7 mouse cellular contexts compared by ENCODE assay signal in genomic region chr5:30908426-30909299, GRCm38 (mm10). TPM values are rescaled to one million over a fixed set of nuclear protein-coding genes. Genes with fewer than 3 reads are reported as not detected.
DNase-seq lines count a peak whose midpoint lies in the region; ATAC-seq and TF ChIP-seq lines count a peak whose summit lies in the region.

No protein-coding gene starts in this region.

- H3K4me1 ChIP-seq in ES-Bruce4 (ENCODE audit: control insufficient read depth, insufficient read depth, low read length) = no peaks in the 10 kb centered on the region
- peaks cover 30% of the 10 kb centered on the region for H3K4me1 ChIP-seq in forebrain, embryonic 16.5 days (replicated peaks; ENCODE audit: control insufficient read depth, insufficient read depth, low read length)
- peaks cover 63% of the 10 kb centered on the region for H3K4me1 ChIP-seq in intestine, embryonic 16.5 days (ENCODE audit: control insufficient read depth, insufficient read depth, low read length)
- H3K4me1 ChIP-seq in midbrain, embryonic 10.5 days = peaks cover 50% of the 10 kb centered on the region

- WGBS in forebrain, embryonic 16.5 days = 55% methylated on average over 13 of the region's 13 CpGs
- WGBS in intestine, embryonic 16.5 days = 28% methylated on average over 13 of the region's 13 CpGs
- 56% methylated on average over 13 of the region's 13 CpGs for WGBS in midbrain, embryonic 10.5 days

- H3K27ac ChIP-seq in ES-Bruce4 (ENCODE audit: insufficient read depth, low read length) = no peak overlapping the region
- H3K27ac ChIP-seq in forebrain, embryonic 16.5 days (ENCODE audit: low read length) = no peak overlapping the region
- H3K27ac ChIP-seq in intestine, embryonic 16.5 days (ENCODE audit: low read length) = peak overlapping the region; percentile 96
- peak overlapping the region; percentile 92 for H3K27ac ChIP-seq in midbrain, embryonic 10.5 days (replicated peaks)

- no peak for TF ChIP-seq CTCF in ES-Bruce4 (IDR thresholded peaks at IDR 0.05; ENCODE audit: low read depth, low read length)

- ATAC-seq in forebrain, embryonic 16.5 days = no peak
- peak; percentile 49 for ATAC-seq in intestine, embryonic 16.5 days

- peak overlapping the region; percentile 97 for H3K4me2 ChIP-seq in forebrain, embryonic 16.5 days (ENCODE audit: low read length)
- H3K4me2 ChIP-seq in intestine, embryonic 16.5 days (ENCODE audit: low read depth, low read length) = peak overlapping the region; percentile 81

- peak overlapping the region; percentile 70 for H3K4me3 ChIP-seq in ES-Bruce4 (ENCODE audit: low read depth, low read length)
- peak overlapping the region; percentile 88; the same call in 1 of the 2 replicates for H3K4me3 ChIP-seq in forebrain, embryonic 16.5 days (replicated peaks; ENCODE audit: low read length)
- H3K4me3 ChIP-seq in intestine, embryonic 16.5 days (ENCODE audit: low read length) = peak overlapping the region; percentile 68
- peak overlapping the region; percentile 70 for H3K4me3 ChIP-seq in midbrain, embryonic 10.5 days

- no peaks in the 10 kb centered on the region for H3K9me3 ChIP-seq in ES-Bruce4 (replicated peaks; ENCODE audit: control insufficient read depth, insufficient read depth, low read length, poor library complexity, severe bottlenecking)
- no peaks in the 10 kb centered on the region for H3K9me3 ChIP-seq in forebrain, embryonic 16.5 days (ENCODE audit: control insufficient read depth, low read length)
- no peaks in the 10 kb centered on the region for H3K9me3 ChIP-seq in intestine, embryonic 16.5 days (ENCODE audit: control insufficient read depth, low read length)
- no peaks in the 10 kb centered on the region for H3K9me3 ChIP-seq in midbrain, embryonic 10.5 days (replicated peaks)

- H3K36me3 ChIP-seq in ES-Bruce4 (ENCODE audit: control insufficient read depth, insufficient read depth, low read length, poor library complexity, severe bottlenecking) = peaks cover 12% of the 10 kb centered on the region
- H3K36me3 ChIP-seq in forebrain, embryonic 16.5 days (ENCODE audit: control insufficient read depth, insufficient read depth) = peaks cover 6% of the 10 kb centered on the region
- H3K36me3 ChIP-seq in intestine, embryonic 16.5 days (ENCODE audit: control insufficient read depth, insufficient read depth, low read length) = peaks cover 8% of the 10 kb centered on the region; the same call in 1 of the 2 replicates
- peaks cover 26% of the 10 kb centered on the region for H3K36me3 ChIP-seq in midbrain, embryonic 10.5 days

- peak overlapping the region; percentile 23 for H3K9ac ChIP-seq in ES-Bruce4 (ENCODE audit: low read depth, poor library complexity, severe bottlenecking)
- H3K9ac ChIP-seq in forebrain, embryonic 16.5 days (replicated peaks; ENCODE audit: low read depth, low read length) = peak overlapping the region; percentile 80
- H3K9ac ChIP-seq in intestine, embryonic 16.5 days (ENCODE audit: low read depth, low read length) = peak overlapping the region; percentile 71

- DNase-seq in 3134 (ENCODE audit: extremely low read depth, insufficient read length, low spot score) = peak; percentile 56
- no peak for DNase-seq in midbrain, embryonic 10.5 days (ENCODE audit: low spot score)
- DNase-seq in layer of hippocampus, postnatal 36 days = no peak
- DNase-seq in gastrocnemius, postnatal 25 days = no peak

- H3K27me3 ChIP-seq in ES-Bruce4 (ENCODE audit: control insufficient read depth, insufficient read depth, low read length, poor library complexity, severe bottlenecking) = no peaks in the 10 kb centered on the region
- no peaks in the 10 kb centered on the region for H3K27me3 ChIP-seq in forebrain, embryonic 16.5 days (replicated peaks; ENCODE audit: control insufficient read depth, insufficient read depth, low read length)
- no peaks in the 10 kb centered on the region for H3K27me3 ChIP-seq in intestine, embryonic 16.5 days (replicated peaks; ENCODE audit: control insufficient read depth, insufficient read depth, low read length)
- H3K27me3 ChIP-seq in midbrain, embryonic 10.5 days (ENCODE audit: low read depth, poor library complexity, severe bottlenecking) = peaks cover 12% of the 10 kb centered on the region

- TF ChIP-seq EP300 in ES-Bruce4 (IDR thresholded peaks at IDR 0.05; ENCODE audit: insufficient read depth, low read depth, low read length) = no peak

- no peak for TF ChIP-seq POLR2A in ES-Bruce4 (IDR thresholded peaks at IDR 0.05; ENCODE audit: insufficient read depth, low read length)

RNA-seq across cellular contexts. Expression of gene Ost4, which starts 1.1 kb away (rescaled TPM):
- 193 and 216 TPM in 2 replicates for polyA plus RNA-seq in ES-Bruce4 (2011; ENCODE audit: insufficient read depth, insufficient read length, low read depth, missing spikeins)
- polyA plus RNA-seq in forebrain, embryonic 16.5 days (2015; fragmentation: Nextera tagmentation; extraction: Ambion mirVana) = 216 and 217 TPM in 2 replicates
- 459 and 477 TPM in 2 replicates for polyA plus RNA-seq in intestine, embryonic 16.5 days (2015; fragmentation: Nextera tagmentation; extraction: Ambion mirVana)
- 380 and 415 TPM in 2 replicates for polyA plus RNA-seq in midbrain, embryonic 10.5 days (2016; fragmentation: Nextera tagmentation; extraction: Ambion mirVana)
- total RNA-seq in layer of hippocampus, postnatal 36 days (2021) = 10 to 100 TPM; 97.4 to 99.4 TPM
- 100 to 1,000 TPM; 103 to 117 TPM for total RNA-seq in gastrocnemius, postnatal 25 days (2021)

RNA-seq across cellular contexts. Expression of gene Emilin1, which starts 4.5 kb away (rescaled TPM):
- 2.5 and 3.2 TPM in 2 replicates for polyA plus RNA-seq in ES-Bruce4 (2011; ENCODE audit: insufficient read depth, insufficient read length, low read depth, missing spikeins)
- 13.5 and 20.5 TPM in 2 replicates for polyA plus RNA-seq in forebrain, embryonic 16.5 days (2015; fragmentation: Nextera tagmentation; extraction: Ambion mirVana)
- polyA plus RNA-seq in intestine, embryonic 16.5 days (2015; fragmentation: Nextera tagmentation; extraction: Ambion mirVana) = 173 and 177 TPM in 2 replicates
- polyA plus RNA-seq in midbrain, embryonic 10.5 days (2016; fragmentation: Nextera tagmentation; extraction: Ambion mirVana) = 61.8 and 67.4 TPM in 2 replicates
- 1 to 10 TPM; 2.0 to 2.3 TPM for total RNA-seq in layer of hippocampus, postnatal 36 days (2021)
- 10 to 100 TPM in 1 of 2 experiments, 1 to 10 TPM in 1; 9.3 to 10.9 TPM for total RNA-seq in gastrocnemius, postnatal 25 days (2021)

RNA-seq across cellular contexts. Expression of gene Khk, which starts 12.6 kb away (rescaled TPM):
- polyA plus RNA-seq in ES-Bruce4 (2011; ENCODE audit: insufficient read depth, insufficient read length, low read depth, missing spikeins) = 12.9 and 14.0 TPM in 2 replicates
- 6.3 and 7.7 TPM in 2 replicates for polyA plus RNA-seq in forebrain, embryonic 16.5 days (2015; fragmentation: Nextera tagmentation; extraction: Ambion mirVana)
- polyA plus RNA-seq in intestine, embryonic 16.5 days (2015; fragmentation: Nextera tagmentation; extraction: Ambion mirVana) = 26.9 and 32.5 TPM in 2 replicates
- polyA plus RNA-seq in midbrain, embryonic 10.5 days (2016; fragmentation: Nextera tagmentation; extraction: Ambion mirVana) = 7.5 and 9.7 TPM in 2 replicates
- 10 to 100 TPM; 10.1 to 13.6 TPM for total RNA-seq in layer of hippocampus, postnatal 36 days (2021)
- 10 to 100 TPM; 25.2 to 34.5 TPM for total RNA-seq in gastrocnemius, postnatal 25 days (2021)

RNA-seq across cellular contexts. Expression of gene Agbl5, which starts 20.2 kb away (rescaled TPM):
- 22.0 and 22.3 TPM in 2 replicates for polyA plus RNA-seq in ES-Bruce4 (2011; ENCODE audit: insufficient read depth, insufficient read length, low read depth, missing spikeins)
- 22.7 and 23.3 TPM in 2 replicates for polyA plus RNA-seq in forebrain, embryonic 16.5 days (2015; fragmentation: Nextera tagmentation; extraction: Ambion mirVana)
- polyA plus RNA-seq in intestine, embryonic 16.5 days (2015; fragmentation: Nextera tagmentation; extraction: Ambion mirVana) = 13.9 and 16.3 TPM in 2 replicates
- 17.4 and 20.1 TPM in 2 replicates for polyA plus RNA-seq in midbrain, embryonic 10.5 days (2016; fragmentation: Nextera tagmentation; extraction: Ambion mirVana)
- total RNA-seq in layer of hippocampus, postnatal 36 days (2021) = 10 to 100 TPM; 12.8 to 17.3 TPM
- 1 to 10 TPM; 2.0 to 2.5 TPM for total RNA-seq in gastrocnemius, postnatal 25 days (2021)

RNA-seq across cellular contexts. Expression of gene Cgref1, which starts 36.7 kb away (rescaled TPM):
- polyA plus RNA-seq in ES-Bruce4 (2011; ENCODE audit: insufficient read depth, insufficient read length, low read depth, missing spikeins) = 26.1 and 26.3 TPM in 2 replicates
- polyA plus RNA-seq in forebrain, embryonic 16.5 days (2015; fragmentation: Nextera tagmentation; extraction: Ambion mirVana) = 15.8 and 29.0 TPM in 2 replicates
- 67.0 and 88.7 TPM in 2 replicates for polyA plus RNA-seq in intestine, embryonic 16.5 days (2015; fragmentation: Nextera tagmentation; extraction: Ambion mirVana)
- 4.9 and 5.8 TPM in 2 replicates for polyA plus RNA-seq in midbrain, embryonic 10.5 days (2016; fragmentation: Nextera tagmentation; extraction: Ambion mirVana)
- 10 to 100 TPM; 16.5 to 16.7 TPM for total RNA-seq in layer of hippocampus, postnatal 36 days (2021)
- total RNA-seq in gastrocnemius, postnatal 25 days (2021) = 1 to 10 TPM; 3.4 to 4.3 TPM

Comparison
In these comparisons a context has a peak if more than half of its experiments do, and no peak if none do; other contexts are left out.
1. H3K27ac ChIP-seq: peak in intestine, embryonic 16.5 days (single experiment) and midbrain, embryonic 10.5 days (single experiment); none in ES-Bruce4 (single experiment) and forebrain, embryonic 16.5 days (single experiment).
2. H3K9ac ChIP-seq: peak in every context shown above with its lines; median percentile 80 in forebrain, embryonic 16.5 days; 71 in intestine, embryonic 16.5 days; 23 in ES-Bruce4.
3. Peak in every context shown above with its lines, with median percentiles within 50 percentile points of each other: H3K4me3 ChIP-seq.